Mouse (Mus musculus) kidney, embryonic 14.5 days (tissue): ENCODE measurements around the gene Dis3l2. TPM values are rescaled to one million over a fixed set of nuclear protein-coding genes. Genes with fewer than 3 reads are reported as not detected.

Experiments
- ATAC-seq: fragments of 200-750 bp; cut with Nextera tagmentation; 2 replicates; pipeline ENCODE4 v1.8.0; 2017; ENCODE audit warnings: moderate number of reproducible peaks, mild to moderate bottlenecking, moderate TSS enrichment, moderate library complexity; ENCODE audit not compliant: low FRiP score, low TSS enrichment
- H3K27ac ChIP-seq: fragments of 300-500 bp; sonication (generic); 2 replicates; pipeline ENCODE4 v1.5.1; 2014; ENCODE audit warnings: low read depth, mild to moderate bottlenecking, low read length, moderate library complexity, mixed read lengths
- H3K27me3 ChIP-seq: fragments of 300-500 bp; sonication (generic); 2 replicates; pipeline ENCODE4 v1.6.1; 2014; ENCODE audit warnings: mild to moderate bottlenecking, low read length; ENCODE audit not compliant: control insufficient read depth, insufficient read depth
- H3K36me3 ChIP-seq: fragments of 300-500 bp; sonication (generic); 2 replicates; pipeline ENCODE4 v1.6.1; 2014; ENCODE audit warnings: low read length, mixed read lengths; ENCODE audit not compliant: control insufficient read depth, insufficient read depth
- H3K4me1 ChIP-seq: fragments of 300-500 bp; sonication (generic); 2 replicates; pipeline ENCODE4 v1.6.1; 2014; ENCODE audit warnings: low read length, mixed read lengths; ENCODE audit not compliant: control insufficient read depth, insufficient read depth
- H3K4me2 ChIP-seq: fragments of 300-500 bp; sonication (generic); replicated peaks from 2 replicates; pipeline ENCODE4 v1.6.1; 2014; ENCODE audit warnings: low read depth, mild to moderate bottlenecking, low read length
- H3K4me3 ChIP-seq: fragments of 300-500 bp; sonication (generic); 2 replicates; pipeline ENCODE4 v1.5.1; 2014; ENCODE audit warnings: mild to moderate bottlenecking, low read length
- H3K9ac ChIP-seq: fragments of 300-500 bp; sonication (generic); 2 replicates; pipeline ENCODE4 v1.6.1; 2014; ENCODE audit warnings: low read depth, mild to moderate bottlenecking, low read length, moderate library complexity
- H3K9me3 ChIP-seq: fragments of 300-500 bp; sonication (generic); 2 replicates; pipeline ENCODE4 v1.6.1; 2016; ENCODE audit warnings: low read length; ENCODE audit not compliant: control insufficient read depth
- WGBS: fragments of 180-500 bp; shearing (Covaris S2); extraction: QIAGEN DNeasy Blood & Tissue Kit; methylation state at CpG from one replicate; pipeline ENCODE4 v1.1.7; 2014; 5-methylcytosine and 5-hydroxymethylcytosine counted together
- polyA plus RNA-seq: library from polyadenylated mRNA; unstranded; fragments of >200 nt; fragmentation: Nextera tagmentation; extraction: Ambion mirVana; gene quantifications from 2 replicates; pipeline ENCODE4 v1.2.1, GENCODE M21; 2014

The Dis3l2 gene
- polyA plus RNA-seq, 1 experiment from 2014 or later: 32.1 TPM

GRCm38 (mm10) chr1:87002545-87003168 is 299.0 kb downstream of the Dis3l2 start:
- no peaks in the 10 kb centered on the region for H3K36me3 ChIP-seq
- no peaks in the 10 kb centered on the region for H3K27me3 ChIP-seq
- no peak overlapping the region for H3K9ac ChIP-seq
- no peak overlapping the region for H3K4me3 ChIP-seq
- 0 out of 2 replicates have a peak, but pooled peaks cover 4% of the 10 kb centered on the region for H3K4me1 ChIP-seq
- H3K27ac ChIP-seq: no peak overlapping the region
- WGBS: 25% methylated on average over 9 of the region's 9 CpGs
- ATAC-seq: no peak
- no peak overlapping the region for H3K4me2 ChIP-seq
- H3K9me3 ChIP-seq: no peaks in the 10 kb centered on the region

DNA sequence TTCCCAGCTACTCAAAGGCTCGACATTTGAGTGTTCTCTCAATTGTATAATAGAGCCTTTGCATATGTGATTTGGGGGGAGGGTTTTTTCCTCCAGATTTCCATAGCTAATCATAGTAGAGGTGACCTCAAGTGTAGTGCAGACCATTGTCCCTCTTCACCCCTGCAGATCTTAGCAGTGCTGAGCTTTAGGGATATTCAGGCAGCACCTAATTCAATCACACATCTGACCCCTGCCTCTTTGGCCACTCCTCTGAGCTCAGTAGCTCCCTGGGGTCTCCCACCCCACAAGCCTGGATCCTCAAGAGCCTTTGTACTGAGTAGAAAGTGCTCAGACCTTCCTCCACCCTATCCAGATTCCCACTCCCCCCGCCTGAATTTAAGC is 299.6 kb downstream of the Dis3l2 start:
- 26% methylated on average over 2 of the region's 2 CpGs for WGBS
- no peaks in the 10 kb centered on the region for H3K9me3 ChIP-seq
- H3K4me2 ChIP-seq: no peak overlapping the region
- no peak for ATAC-seq
- H3K9ac ChIP-seq: no peak overlapping the region
- H3K27ac ChIP-seq: no peak overlapping the region
- H3K27me3 ChIP-seq: no peaks in the 10 kb centered on the region
- H3K36me3 ChIP-seq: no peaks in the 10 kb centered on the region
- no peak overlapping the region for H3K4me3 ChIP-seq
- H3K4me1 ChIP-seq: 0 out of 2 replicates have a peak, but pooled peaks cover 4% of the 10 kb centered on the region

DNA sequence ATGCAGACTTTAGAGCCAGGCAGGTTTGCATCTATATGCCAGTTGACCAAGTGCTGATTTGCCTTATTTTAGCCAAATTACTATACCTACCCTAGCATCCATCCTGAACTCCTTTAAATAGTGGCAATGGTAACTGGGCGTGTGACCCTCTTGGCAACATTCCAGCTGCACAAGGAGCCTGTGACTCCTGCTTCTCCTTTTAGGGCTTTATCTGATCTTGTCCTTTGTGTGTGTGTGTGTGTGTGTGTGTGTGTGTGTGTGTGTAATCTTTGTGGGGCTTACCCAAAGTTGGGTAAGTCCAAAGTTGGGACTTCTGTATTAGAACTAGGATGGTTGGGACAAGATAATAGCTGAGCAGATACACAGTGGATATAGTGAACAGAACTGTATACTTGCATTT is 302.8 kb downstream of the Dis3l2 start:
- no peak overlapping the region for H3K9ac ChIP-seq
- H3K36me3 ChIP-seq: no peaks in the 10 kb centered on the region
- H3K4me2 ChIP-seq: no peak overlapping the region
- WGBS: 84% methylated on average over 1 of the region's 1 CpGs
- H3K27ac ChIP-seq: no peak overlapping the region
- no peak overlapping the region for H3K4me3 ChIP-seq
- 0 out of 2 replicates have a peak, but pooled peaks cover 4% of the 10 kb centered on the region for H3K4me1 ChIP-seq
- no peaks in the 10 kb centered on the region for H3K27me3 ChIP-seq
- H3K9me3 ChIP-seq: no peaks in the 10 kb centered on the region
- ATAC-seq: no peak

DNA sequence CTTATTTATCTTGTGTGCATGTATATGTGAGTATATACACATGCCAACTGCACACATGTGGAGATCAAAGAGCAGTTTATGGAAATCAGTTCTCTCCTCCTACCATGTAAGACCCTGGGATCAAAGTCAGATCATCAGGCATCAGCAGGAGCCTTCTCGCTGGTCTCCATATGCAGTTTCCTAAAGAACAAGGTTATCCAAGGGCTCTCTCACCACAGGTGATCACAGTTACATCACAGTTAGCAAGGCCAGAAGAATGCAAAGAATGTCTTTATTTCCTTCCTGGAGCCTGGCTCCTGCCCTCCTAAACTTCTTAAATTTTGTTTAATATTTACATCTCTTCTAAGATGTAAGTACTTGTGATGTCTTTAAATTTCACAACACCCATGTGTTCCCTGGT is 304.6 kb downstream of the Dis3l2 start:
- H3K4me3 ChIP-seq: no peak overlapping the region
- H3K4me1 ChIP-seq: 0 out of 2 replicates have a peak, but pooled peaks cover 3% of the 10 kb centered on the region
- H3K4me2 ChIP-seq: no peak overlapping the region
- ATAC-seq: no peak
- H3K36me3 ChIP-seq: no peaks in the 10 kb centered on the region
- 34% methylated on average over 1 of the region's 1 CpGs for WGBS
- H3K27ac ChIP-seq: no peak overlapping the region
- no peak overlapping the region for H3K9ac ChIP-seq
- H3K27me3 ChIP-seq: no peaks in the 10 kb centered on the region
- no peaks in the 10 kb centered on the region for H3K9me3 ChIP-seq

DNA sequence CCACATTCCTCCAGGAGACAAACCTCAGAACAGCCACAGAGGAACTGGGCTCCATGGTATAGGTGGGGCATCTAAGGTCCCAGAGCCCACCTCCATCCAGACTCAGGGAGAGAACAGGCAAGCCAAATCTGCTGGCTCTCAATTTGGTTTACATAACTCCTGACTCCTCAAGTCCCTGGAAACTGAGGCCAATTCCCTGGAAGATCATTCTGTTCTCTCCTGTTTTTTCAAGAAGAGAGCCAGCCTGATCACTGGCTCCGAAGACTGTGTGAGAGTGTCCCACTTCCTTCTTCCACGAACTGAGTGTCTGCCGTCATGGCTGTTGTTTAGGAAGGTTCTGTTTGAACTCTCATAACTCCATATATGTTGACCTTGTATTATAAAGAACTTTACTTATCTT is 305.5 kb downstream of the Dis3l2 start:
- no peak for ATAC-seq
- H3K27me3 ChIP-seq: no peaks in the 10 kb centered on the region

GRCm38 (mm10) chr1:87010629-87011330 is 307.2 kb downstream of the Dis3l2 start:
- Histone ChIP-seq H3K4me2 (no peak overlapping the region), H3K27ac (no peak overlapping the region), H3K9me3 (no peaks in the 10 kb centered on the region), H3K4me1 (no peaks in the 10 kb centered on the region), H3K27me3 (no peaks in the 10 kb centered on the region), H3K9ac (no peak overlapping the region), H3K4me3 (no peak overlapping the region), H3K36me3 (no peaks in the 10 kb centered on the region)
- 85% methylated on average over 12 of the region's 12 CpGs for WGBS
- ATAC-seq: no peak

More for the DNA sequence above, 305.5 kb downstream of the Dis3l2 start:
- Histone ChIP-seq H3K27ac (no peak overlapping the region), H3K4me2 (no peak overlapping the region), H3K9me3 (no peaks in the 10 kb centered on the region), H3K9ac (no peak overlapping the region), H3K4me1 (no peaks in the 10 kb centered on the region), H3K4me3 (no peak overlapping the region), H3K36me3 (no peaks in the 10 kb centered on the region)
- 86% methylated on average over 3 of the region's 3 CpGs for WGBS

GRCm38 (mm10) chr1:87011718-87012117 is 308.1 kb downstream of the Dis3l2 start:
- ATAC-seq: no peak

DNA sequence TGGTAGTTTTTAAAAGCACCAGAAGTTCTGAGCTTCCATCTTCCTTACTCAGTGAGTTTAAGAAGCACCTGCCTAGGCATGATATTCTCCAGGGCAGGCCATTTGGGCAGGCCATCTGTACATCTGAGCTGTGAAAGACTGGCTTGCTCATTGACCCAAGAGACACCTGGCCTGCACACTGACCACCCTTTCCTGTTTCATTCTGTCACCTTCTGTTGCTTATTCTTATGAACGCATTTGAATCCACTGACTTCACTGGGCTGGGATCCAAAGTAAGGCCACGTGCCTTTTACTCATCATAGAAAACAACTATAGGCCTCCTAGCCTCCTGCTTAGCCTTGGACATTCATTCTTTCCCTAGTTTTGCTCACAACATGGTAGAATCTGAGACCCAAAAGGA is 309.0 kb downstream of the Dis3l2 start:
- 86% methylated on average over 2 of the region's 2 CpGs for WGBS
- no peak overlapping the region for H3K4me2 ChIP-seq
- no peak overlapping the region for H3K27ac ChIP-seq
- H3K4me1 ChIP-seq: no peaks in the 10 kb centered on the region
- H3K36me3 ChIP-seq: no peaks in the 10 kb centered on the region
- ATAC-seq: no peak
- H3K27me3 ChIP-seq: no peaks in the 10 kb centered on the region
- H3K9ac ChIP-seq: no peak overlapping the region
- no peak overlapping the region for H3K4me3 ChIP-seq
- no peaks in the 10 kb centered on the region for H3K9me3 ChIP-seq

More at GRCm38 (mm10) chr1:87011718-87012117, 308.1 kb downstream of the Dis3l2 start:
- no peak overlapping the region for H3K27ac ChIP-seq
- no peaks in the 10 kb centered on the region for H3K27me3 ChIP-seq
- no peaks in the 10 kb centered on the region for H3K36me3 ChIP-seq
- H3K9me3 ChIP-seq: no peaks in the 10 kb centered on the region
- 54% methylated on average over 3 of the region's 3 CpGs for WGBS
- no peaks in the 10 kb centered on the region for H3K4me1 ChIP-seq
- no peak overlapping the region for H3K9ac ChIP-seq
- no peak overlapping the region for H3K4me2 ChIP-seq
- no peak overlapping the region for H3K4me3 ChIP-seq

GRCm38 (mm10) chr1:87020714-87021113 is 317.1 kb downstream of the Dis3l2 start:
- Histone ChIP-seq H3K9ac (no peak overlapping the region), H3K27ac (no peak overlapping the region), H3K4me2 (no peak overlapping the region), H3K9me3 (no peaks in the 10 kb centered on the region), H3K27me3 (no peaks in the 10 kb centered on the region), H3K4me1 (no peaks in the 10 kb centered on the region), H3K36me3 (no peaks in the 10 kb centered on the region), H3K4me3 (no peak overlapping the region)
- 85% methylated on average over 5 of the region's 5 CpGs for WGBS
- ATAC-seq: no peak
